Mouse (Mus musculus): ENCODE data around the gene Dcaf1.

Dcaf1 gene

GRCm38 (mm10) chr9:106881071-106881755, 59.5 kb downstream of the Dcaf1 start:
- no peak for DNase-seq

- DNase-seq: no peak
These were observed 60.5 kb downstream of the Dcaf1 start for GRCm38 (mm10) chr9:106882176-106882575.

- no peak for DNase-seq
These were observed 61.4 kb downstream of the Dcaf1 start for GRCm38 (mm10) chr9:106883085-106883484.

GRCm38 (mm10) chr9:106884306-106884705, 62.6 kb downstream of the Dcaf1 start:
- no peak for DNase-seq

GRCm38 (mm10) chr9:106884996-106885900, 63.6 kb downstream of the Dcaf1 start:
- no peak for DNase-seq

GRCm38 (mm10) chr9:106885901-106886731, 64.4 kb downstream of the Dcaf1 start:
- DNase-seq: peak; percentile 64

- peak; percentile 98 for DNase-seq
These were observed 65.4 kb downstream of the Dcaf1 start, which contains the start of gene Rbm15b for GRCm38 (mm10) chr9:106886828-106887702. TSS of gene Rbm15b (minus strand) at chr9:106887428.

GRCm38 (mm10) chr9:106888346-106888745, 66.7 kb downstream of the Dcaf1 start:
- DNase-seq: no peak

- no peak for DNase-seq
These were observed 67.6 kb downstream of the Dcaf1 start for GRCm38 (mm10) chr9:106889321-106889720.

GRCm38 (mm10) chr9:106890496-106891240, 69.0 kb downstream of the Dcaf1 start:
- no peak for DNase-seq

- no peak for DNase-seq
These were observed 69.7 kb downstream of the Dcaf1 start for GRCm38 (mm10) chr9:106891341-106891741.

GRCm38 (mm10) chr9:106891829-106892551, 70.3 kb downstream of the Dcaf1 start, which contains the start of gene Manf:
TSS of gene Manf (minus strand) at chr9:106891979.
- DNase-seq: peak; percentile 96

- no peak for DNase-seq
These were observed 70.8 kb downstream of the Dcaf1 start for GRCm38 (mm10) chr9:106892552-106892875.

GRCm38 (mm10) chr9:106893327-106893726, 71.7 kb downstream of the Dcaf1 start:
- no peak for DNase-seq

GRCm38 (mm10) chr9:106898901-106899300, 77.2 kb downstream of the Dcaf1 start:
- DNase-seq: no peak

- DNase-seq: no peak
These were observed 79.9 kb downstream of the Dcaf1 start for GRCm38 (mm10) chr9:106901596-106901995.

GRCm38 (mm10) chr9:106903099-106903790, 81.6 kb downstream of the Dcaf1 start:
- DNase-seq: no peak

- DNase-seq: no peak
These were observed 82.1 kb downstream of the Dcaf1 start for GRCm38 (mm10) chr9:106903791-106904134.

GRCm38 (mm10) chr9:106906597-106906996, 84.9 kb downstream of the Dcaf1 start:
- no peak for DNase-seq

GRCm38 (mm10) chr9:106908174-106908573, 86.5 kb downstream of the Dcaf1 start:
- DNase-seq: no peak

Measured in cerebellum, adult 8-10 months (tissue).